Mouse (Mus musculus) neural tube, embryonic 15.5 days (tissue): ENCODE measurements around the gene Slc6a13. TPM values are rescaled to one million over a fixed set of nuclear protein-coding genes. Genes with fewer than 3 reads are reported as not detected.

Experiments
- ATAC-seq: fragments of 200-750 bp; cut with Nextera tagmentation; 2 replicates; pipeline ENCODE4 v1.8.0; 2017; ENCODE audit warnings: mild to moderate bottlenecking, moderate TSS enrichment, moderate library complexity; ENCODE audit not compliant: low FRiP score
- H3K27ac ChIP-seq: fragments of 300-500 bp; sonication (generic); replicated peaks from 2 replicates; pipeline ENCODE4 v1.5.1; 2015; ENCODE audit warnings: mild to moderate bottlenecking, inconsistent platforms
- H3K27me3 ChIP-seq: fragments of 300-500 bp; sonication (generic); replicated peaks from 2 replicates; pipeline ENCODE4 v1.6.1; 2015; ENCODE audit warnings: inconsistent platforms
- H3K36me3 ChIP-seq: fragments of 300-500 bp; sonication (generic); 2 replicates; pipeline ENCODE4 v1.6.1; 2015; ENCODE audit warnings: inconsistent platforms
- H3K4me1 ChIP-seq: fragments of 300-500 bp; sonication (generic); 2 replicates; pipeline ENCODE4 v1.6.1; 2015; ENCODE audit warnings: inconsistent platforms
- H3K4me2 ChIP-seq: fragments of 300-500 bp; sonication (generic); 2 replicates; pipeline ENCODE4 v1.6.1; 2015; ENCODE audit warnings: inconsistent platforms, mild to moderate bottlenecking, moderate library complexity
- H3K4me3 ChIP-seq: fragments of 300-500 bp; sonication (generic); replicated peaks from 2 replicates; pipeline ENCODE4 v1.5.1; 2015; ENCODE audit warnings: mild to moderate bottlenecking, inconsistent platforms
- H3K9ac ChIP-seq: fragments of 300-500 bp; sonication (generic); replicated peaks from 2 replicates; pipeline ENCODE4 v1.6.1; 2015; ENCODE audit warnings: mild to moderate bottlenecking, inconsistent platforms
- H3K9me3 ChIP-seq: fragments of 300-500 bp; sonication (generic); replicated peaks from 2 replicates; pipeline ENCODE4 v1.6.1; 2016; ENCODE audit warnings: inconsistent platforms
- WGBS: fragments of 180-500 bp; shearing (Covaris S2); methylation state at CpG from one replicate; pipeline ENCODE4 v1.1.7; 2015; ENCODE audit warnings: mixed read lengths; 5-methylcytosine and 5-hydroxymethylcytosine counted together
- microRNA-seq: library from miRNA; unstranded; fragments of <30 nt; microRNA quantifications from one replicate; pipeline ENCODE4, GENCODE M21; 2017
- polyA plus RNA-seq: library from polyadenylated mRNA; unstranded; fragments of >200 nt; fragmentation: Nextera tagmentation; extraction: Ambion mirVana; gene quantifications from 2 replicates; pipeline ENCODE4 v1.2.1, GENCODE M21; 2015

Slc6a13 gene
- polyA plus RNA-seq, 1 experiment from 2014 or later = 41.0 TPM

DNA sequence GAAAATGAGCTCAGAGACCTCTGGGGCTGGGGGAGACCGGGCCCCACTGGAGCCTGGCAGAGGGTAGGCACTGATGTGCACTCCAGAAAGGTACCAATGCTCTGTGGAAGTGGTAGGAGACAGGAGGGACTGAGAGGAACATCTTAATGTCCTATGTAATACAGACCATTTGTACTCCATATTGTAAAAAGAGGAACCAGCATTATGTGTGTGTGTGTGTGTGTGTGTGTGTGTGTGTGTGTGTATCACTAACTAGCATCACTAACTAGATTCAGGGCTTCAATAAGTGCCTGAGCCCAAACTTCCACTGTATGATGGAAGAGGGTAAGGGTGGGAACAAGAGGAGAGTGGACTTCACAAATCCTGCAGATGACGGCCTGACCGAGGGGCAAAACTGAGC is 85.4 kb downstream of the Slc6a13 start:
- H3K9ac ChIP-seq = no peak overlapping the region
- no peaks in the 10 kb centered on the region for H3K9me3 ChIP-seq
- no peak overlapping the region for H3K4me2 ChIP-seq
- no peak for ATAC-seq
- WGBS = 85% methylated on average over 3 of the region's 3 CpGs
- H3K36me3 ChIP-seq = peaks cover 32% of the 10 kb centered on the region
- H3K4me3 ChIP-seq = no peak overlapping the region
- H3K27me3 ChIP-seq = no peaks in the 10 kb centered on the region
- no peak overlapping the region for H3K27ac ChIP-seq
- 0 out of 2 replicates have a peak, but pooled peaks cover 7% of the 10 kb centered on the region for H3K4me1 ChIP-seq

Small RNA genes within 50 kb of the gene (microRNA-seq; reads per million reads assigned to microRNA genes)
- gene Gm24855 = not detected

Other genes with a start within 250 kb of the Slc6a13 start
- gene Mical3, start 169.2 kb upstream of the Slc6a13 start, polyA plus RNA-seq = 30.3 and 35.2 TPM in 2 replicates
- gene Pex26, start 116.6 kb upstream of the Slc6a13 start, polyA plus RNA-seq = 14.3 and 15.0 TPM in 2 replicates
- gene Tuba8, start 89.5 kb upstream of the Slc6a13 start, polyA plus RNA-seq = 1.5 and 2.5 TPM in 2 replicates
- 1.9 and 6.4 TPM in 2 replicates for gene Usp18, start 54.3 kb upstream of the Slc6a13 start, polyA plus RNA-seq
- 0.43 and 0.70 TPM in 2 replicates for gene Slc6a12, start 42.8 kb downstream of the Slc6a13 start, polyA plus RNA-seq
- 14.6 and 18.7 TPM in 2 replicates for gene Iqsec3, start 173.5 kb downstream of the Slc6a13 start, polyA plus RNA-seq